Mouse (Mus musculus): ENCODE data around the gene Acsbg1.
"Not testable (repeated sequence)": the region's sequence is repeated elsewhere in the genome, so short reads cannot be mapped to it uniquely, and the experiment has no call there.

Acsbg1 gene

GRCm38 (mm10) chr9:54661605-54662377, at the start of gene Acsbg1:
Acsbg1 (minus strand) TSS chr9:54661870.
- DNase-seq = peak in 1 of 2 experiments; percentile 46

- DNase-seq = no peak
Observed at GRCm38 (mm10) chr9:54708085-54708484, 46.4 kb upstream of the Acsbg1 start.

DNA sequence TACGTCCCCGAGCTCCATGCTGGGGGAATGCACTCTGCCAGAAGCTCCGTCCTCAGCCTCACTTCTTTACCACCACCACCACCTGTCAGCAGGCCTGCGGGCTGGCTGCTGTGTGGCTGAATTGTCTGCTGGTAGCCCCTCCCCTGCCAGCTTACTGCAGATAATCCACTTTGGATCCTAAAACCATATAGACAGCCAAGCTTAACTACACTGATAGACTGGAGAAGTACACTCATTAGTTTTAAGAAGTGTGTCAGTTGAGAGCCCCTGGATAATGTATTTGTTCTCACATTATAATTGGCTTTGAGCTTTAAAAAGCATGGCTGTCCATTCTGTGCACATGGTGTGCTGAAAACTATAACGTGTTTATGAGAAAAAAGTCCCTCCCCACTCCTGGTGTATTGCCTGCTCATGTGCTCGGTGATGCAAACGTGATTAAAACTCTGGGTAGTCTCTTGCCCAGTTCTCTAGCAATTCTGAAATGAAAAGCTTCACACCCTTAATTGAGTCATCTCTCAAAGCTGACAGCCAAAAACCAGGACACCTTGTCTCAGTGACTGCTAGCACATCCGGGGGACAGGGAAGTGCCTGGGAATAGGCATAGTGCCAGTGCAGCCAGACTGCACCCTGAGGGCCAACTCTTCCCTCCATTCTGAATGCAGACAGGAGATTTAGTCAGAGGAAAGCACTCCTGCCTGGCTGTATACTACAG, 45.8 kb upstream of the Acsbg1 start:
- DNase-seq = peak in 1 of 2 experiments; percentile 50

DNA sequence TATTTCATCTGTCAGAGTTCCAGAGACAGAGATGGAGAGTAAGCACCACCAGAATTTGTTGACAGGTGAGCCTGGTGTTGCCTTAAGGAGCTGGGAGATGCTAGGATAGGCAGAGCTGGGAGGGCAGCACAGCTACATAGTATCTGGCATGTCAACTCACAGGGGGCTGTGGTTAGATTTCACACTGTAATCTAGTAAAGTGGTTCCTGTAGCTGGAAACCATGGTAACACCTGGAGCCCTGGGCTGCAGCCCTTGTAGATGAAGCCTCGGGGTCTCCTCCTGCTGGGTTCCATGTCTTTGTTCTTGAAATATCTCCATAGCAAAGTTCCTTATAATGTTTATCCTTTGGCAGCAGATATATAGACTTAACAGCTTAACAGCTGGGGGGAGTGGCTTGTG, 43.9 kb upstream of the Acsbg1 start:
- DNase-seq = no peak

- no peak for DNase-seq
Observed at GRCm38 (mm10) chr9:54704361-54704760, 42.7 kb upstream of the Acsbg1 start.

DNA sequence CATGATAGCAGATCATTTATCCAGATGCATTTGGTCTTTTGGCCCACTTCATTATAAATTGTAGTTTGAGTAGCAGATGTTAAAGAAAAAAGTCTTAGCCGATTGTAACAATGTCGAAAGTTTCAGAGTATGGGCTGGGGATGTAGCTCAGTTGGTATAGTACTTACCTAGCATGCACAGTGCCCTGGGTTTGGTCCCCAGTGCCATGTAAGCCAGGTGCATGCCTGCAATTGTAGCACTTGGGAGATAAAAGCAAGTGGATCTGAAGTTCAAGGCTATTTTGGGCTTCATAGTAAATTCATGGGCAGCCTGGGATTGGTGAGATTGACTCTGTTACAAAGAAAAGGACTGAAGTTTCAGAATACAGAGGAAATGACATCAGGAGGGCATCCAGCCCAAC, 40.9 kb upstream of the Acsbg1 start:
- DNase-seq = no peak

- no peak for DNase-seq
Observed at GRCm38 (mm10) chr9:54700746-54701145, 39.1 kb upstream of the Acsbg1 start.

DNA sequence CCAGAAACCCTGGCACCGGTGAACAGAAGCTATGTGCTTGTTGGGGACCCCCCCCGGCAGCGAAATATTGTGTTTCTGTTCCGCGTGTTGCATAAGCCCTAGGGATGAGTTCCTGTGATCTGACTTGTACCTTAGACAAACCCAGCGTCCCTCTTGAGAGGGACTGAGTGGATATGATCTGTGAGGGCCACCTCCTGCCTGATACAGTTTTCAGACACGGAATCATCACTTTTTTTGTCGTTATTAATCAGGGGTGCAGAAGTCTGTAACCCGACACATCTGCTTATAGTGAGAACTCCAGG, 38.5 kb upstream of the Acsbg1 start:
- DNase-seq = peak in 1 of 2 experiments; percentile 62

DNA sequence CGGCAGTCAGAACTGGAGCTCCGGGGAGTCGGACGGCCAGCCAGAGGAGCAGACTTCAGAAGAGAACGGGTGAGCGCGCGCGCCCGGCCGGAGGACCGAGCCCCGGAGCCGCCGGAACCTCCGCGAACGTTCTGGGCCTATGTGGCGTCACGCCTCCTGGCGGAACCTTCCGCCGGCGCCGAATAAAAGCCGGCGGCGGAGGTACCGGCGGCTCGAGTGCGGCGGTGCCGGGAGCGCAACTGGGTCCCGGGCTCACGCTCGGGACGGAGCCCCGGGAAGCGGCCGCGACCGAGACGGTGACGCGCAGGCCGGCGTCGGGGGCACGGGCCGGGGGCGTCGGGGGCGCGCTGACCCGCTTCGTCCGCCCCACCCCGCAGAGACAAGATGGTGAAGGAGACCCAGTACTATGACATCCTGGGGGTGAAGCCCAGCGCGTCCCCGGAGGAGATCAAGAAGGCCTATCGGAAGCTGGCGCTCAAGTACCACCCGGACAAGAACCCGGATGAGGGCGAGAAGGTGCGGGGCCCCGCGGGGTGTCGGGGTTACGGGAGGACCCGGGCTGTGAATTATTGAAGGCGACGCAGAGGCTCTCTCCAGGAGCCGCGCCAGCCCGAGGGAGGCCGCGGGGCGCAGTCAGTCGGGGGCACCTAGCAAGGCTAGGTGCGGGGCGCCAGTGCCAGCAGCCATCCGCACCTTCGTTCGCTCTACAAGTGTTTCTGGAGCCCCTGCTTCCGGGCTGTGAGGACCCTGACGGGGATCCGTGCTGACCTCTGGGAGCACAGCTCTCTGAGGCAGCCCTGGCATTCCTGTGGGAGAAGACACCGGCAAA, 37.9 kb upstream of the Acsbg1 start:
- DNase-seq = peak; percentile 86 to 88

DNA sequence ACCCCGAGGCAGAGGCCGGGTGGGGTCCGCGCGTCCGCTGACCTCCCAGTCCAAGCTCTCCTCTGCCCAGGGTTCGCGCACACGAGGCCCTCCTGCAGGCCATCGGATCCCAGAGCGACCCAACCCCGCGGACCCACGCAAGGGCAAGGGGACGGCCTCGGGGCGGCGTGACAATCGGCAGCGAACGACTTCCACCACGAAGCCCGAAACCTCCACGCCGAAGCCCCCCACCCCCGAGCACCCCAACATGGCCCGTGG, 37.3 kb upstream of the Acsbg1 start:
- no peak for DNase-seq

DNA sequence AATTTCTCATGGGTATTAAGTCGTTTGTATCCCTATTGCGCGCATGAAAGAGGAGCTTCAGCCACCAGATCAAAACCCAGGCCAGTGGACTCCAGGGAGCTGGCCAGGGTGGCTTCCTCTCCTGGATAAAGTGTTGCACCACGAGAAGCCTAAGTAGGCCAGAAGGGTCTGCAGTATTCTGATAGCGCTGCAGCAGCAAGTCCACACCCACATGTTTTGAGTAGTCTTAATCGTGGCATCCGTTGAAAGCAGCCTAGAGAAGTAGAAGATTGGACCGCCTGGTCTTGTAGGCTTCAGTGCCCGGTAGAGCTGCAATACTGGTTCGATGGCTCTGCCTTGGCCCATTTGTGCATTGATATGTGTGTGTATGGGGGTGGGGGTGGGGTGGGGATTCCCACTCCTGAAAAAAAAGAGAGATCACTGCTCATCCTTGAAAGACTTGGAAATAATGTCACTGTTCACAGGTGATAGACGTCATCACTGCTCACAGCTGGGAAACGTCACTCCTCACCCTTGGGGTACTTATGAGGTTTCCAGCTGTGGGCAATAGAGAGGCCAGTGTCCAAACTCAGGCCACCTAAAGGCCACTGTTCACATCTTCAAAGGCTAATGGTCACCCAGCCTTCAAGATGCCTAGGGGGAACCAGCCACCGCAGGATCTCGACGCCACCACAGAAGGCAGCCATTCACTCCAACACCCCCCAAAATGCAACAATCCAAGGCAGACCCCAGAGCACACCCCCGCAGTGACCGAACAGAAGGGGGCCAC, 36.8 kb upstream of the Acsbg1 start, which contains the start of gene Dnaja4:
Gene Dnaja4, plus strand, starts transcription at position 556 of the 769 bp plus-strand sequence.
- DNase-seq = no peak

GRCm38 (mm10) chr9:54691241-54691805, 29.7 kb upstream of the Acsbg1 start:
- DNase-seq = peak; percentile 28 to 50

GRCm38 (mm10) chr9:54690697-54691096, 29.0 kb upstream of the Acsbg1 start:
- DNase-seq = not testable (repeated sequence)

DNA sequence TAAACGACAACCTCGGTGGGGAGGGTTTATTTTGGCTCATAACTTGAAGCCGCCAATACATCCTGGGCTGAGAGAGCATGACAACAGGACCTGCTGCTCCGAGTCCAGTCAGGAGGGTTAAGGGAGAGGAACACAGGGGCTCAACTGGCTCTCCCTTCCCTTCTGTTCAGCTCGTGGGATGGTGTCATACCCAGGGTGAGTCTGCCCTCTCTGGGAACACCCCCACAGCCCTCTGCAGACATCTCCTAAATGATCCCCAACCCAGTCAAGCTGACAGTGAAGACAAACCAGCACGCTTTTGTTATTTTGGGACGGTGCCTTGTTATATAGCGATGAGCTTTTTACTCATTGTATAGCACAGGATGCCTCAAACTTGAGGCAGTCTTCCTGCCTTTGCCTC, 27.8 kb upstream of the Acsbg1 start:
- DNase-seq = no peak

DNA sequence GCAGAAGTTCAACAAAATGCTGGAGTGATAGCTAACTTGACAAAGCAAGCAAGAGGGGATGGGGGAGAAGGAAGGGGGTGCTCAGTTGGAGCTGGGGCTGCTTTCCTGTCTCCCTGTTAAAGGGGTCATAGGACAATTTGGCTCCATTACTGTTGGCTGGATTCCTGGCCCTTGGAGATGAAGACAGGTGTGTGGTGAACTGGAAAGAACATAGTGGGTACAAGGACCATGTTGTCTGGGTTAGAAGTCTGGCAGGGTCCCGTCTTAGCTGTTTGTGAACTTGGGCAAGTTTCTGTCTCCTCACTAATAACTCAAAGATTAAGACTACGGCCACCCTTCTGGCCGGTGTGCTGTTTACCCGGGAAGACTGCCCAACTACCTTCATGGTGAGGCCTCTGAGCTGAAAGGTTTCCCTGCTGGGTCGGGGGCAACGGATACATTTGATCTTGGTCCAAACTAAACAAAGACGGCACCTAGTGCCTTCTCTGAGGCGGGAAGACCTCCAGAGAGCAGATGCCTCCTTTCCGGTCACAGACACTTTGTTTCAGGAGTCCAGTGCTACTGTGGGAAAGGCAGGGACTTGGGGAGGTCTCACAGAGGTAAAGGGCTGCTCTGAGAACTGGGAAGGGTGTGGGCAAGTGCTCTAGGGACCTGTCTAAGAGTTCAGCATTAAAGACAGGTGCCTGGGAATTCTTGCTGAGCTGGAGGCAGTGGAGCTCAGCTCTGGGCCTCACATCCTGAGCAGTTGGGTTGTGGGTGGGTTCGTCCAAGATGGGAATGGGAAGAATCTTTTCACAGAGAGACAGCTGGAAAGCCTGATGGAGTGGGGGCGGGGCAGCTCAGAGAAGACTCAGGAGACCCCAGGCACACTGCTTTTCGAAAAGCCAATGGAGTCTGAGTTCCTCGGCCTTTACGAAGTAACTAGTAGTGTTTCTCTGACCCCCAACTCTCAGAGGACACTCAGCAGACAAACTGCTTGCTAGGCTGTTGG, 25.9 kb upstream of the Acsbg1 start:
- no peak for DNase-seq

GRCm38 (mm10) chr9:54683814-54684605, 22.3 kb upstream of the Acsbg1 start:
- no peak for DNase-seq

GRCm38 (mm10) chr9:54682846-54683245, 21.2 kb upstream of the Acsbg1 start:
- peak; percentile 74 to 83 for DNase-seq

DNA sequence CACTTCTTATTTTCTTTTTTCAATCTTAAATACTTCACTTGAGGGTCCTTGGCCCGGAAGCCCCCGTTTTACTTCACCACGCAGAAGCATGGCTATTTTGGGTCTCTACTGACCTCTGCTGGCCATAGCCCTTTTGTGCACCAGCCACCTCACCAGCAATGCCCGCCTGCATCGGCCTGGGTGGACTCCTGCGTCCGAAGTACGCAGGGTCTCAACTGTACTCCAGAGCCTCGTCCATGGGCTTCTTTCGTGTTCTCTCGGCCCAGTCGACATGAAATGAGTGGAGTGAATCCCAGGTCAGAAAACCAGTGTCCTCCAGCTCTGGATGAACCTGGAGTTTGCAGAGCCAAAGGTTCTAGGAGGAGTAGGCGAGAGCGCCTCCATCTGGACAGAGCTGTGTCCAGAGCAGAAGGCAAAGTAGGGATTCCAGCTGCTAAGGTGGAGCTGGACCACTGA, 14.9 kb upstream of the Acsbg1 start:
- peak; percentile 87 to 88 for DNase-seq

DNA sequence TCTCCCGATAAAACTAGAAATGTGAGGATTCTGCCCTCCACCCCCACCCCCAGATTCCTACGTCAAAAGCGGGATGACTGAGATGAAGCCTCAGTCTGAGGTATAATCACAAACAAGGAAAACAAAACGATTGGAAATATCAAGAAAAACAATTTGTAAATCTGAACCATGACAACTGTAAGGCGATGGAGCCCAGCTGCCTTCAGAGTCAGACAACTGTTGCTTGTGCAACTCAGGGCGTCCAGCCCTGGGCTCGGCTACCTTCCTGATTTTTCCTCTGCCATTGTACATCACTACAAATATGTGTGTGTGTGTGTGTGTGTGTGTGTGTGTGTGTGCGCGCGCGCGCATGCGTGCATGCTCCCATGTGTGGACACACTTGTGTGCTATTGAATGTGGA, 12.2 kb upstream of the Acsbg1 start:
- DNase-seq = no peak

DNA sequence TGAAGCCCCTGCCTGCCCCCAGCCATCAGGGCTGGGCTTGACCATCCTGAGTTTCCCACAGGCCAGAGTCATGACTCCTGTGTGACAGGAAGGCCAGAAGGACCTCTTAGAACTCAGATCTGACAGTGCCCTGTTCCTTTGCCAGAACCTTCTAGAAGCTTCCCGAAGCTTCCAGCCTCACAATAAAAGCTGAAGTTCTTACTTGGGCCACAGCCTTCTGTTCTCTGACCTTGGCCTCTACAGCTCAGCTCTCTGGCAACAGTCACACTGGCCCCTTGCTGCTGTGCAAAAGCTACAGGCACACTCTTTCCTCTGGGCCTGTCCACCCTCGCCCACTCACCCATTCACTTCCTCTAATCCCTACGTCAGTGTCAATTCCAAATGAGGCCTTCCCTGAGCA, 10.3 kb upstream of the Acsbg1 start:
- DNase-seq = no peak
